Mouse (Mus musculus) forebrain, embryonic 13.5 days (tissue): ENCODE results near the gene Gsta2. TPM values are rescaled to one million over a fixed set of nuclear protein-coding genes. Genes with fewer than 3 reads are reported as not detected.
"Not testable (repeated sequence)": the region's sequence is repeated elsewhere in the genome, so short reads cannot be mapped to it uniquely, and the experiment has no call there.

Experiments
- ATAC-seq: fragments of 200-750 bp; cut with Nextera tagmentation; 2 replicates; pipeline ENCODE4 v1.8.0; 2017
- H3K27ac ChIP-seq: fragments of 300-500 bp; sonication (generic); 2 replicates; pipeline ENCODE4 v1.5.1; 2015; ENCODE audit warnings: inconsistent platforms, mild to moderate bottlenecking, moderate library complexity
- H3K27me3 ChIP-seq: fragments of 300-500 bp; sonication (generic); 2 replicates; pipeline ENCODE4 v1.6.1; 2015; ENCODE audit warnings: mild to moderate bottlenecking, inconsistent platforms
- H3K36me3 ChIP-seq: fragments of 300-500 bp; sonication (generic); 2 replicates; pipeline ENCODE4 v1.6.1; 2015; ENCODE audit warnings: mild to moderate bottlenecking, inconsistent platforms; ENCODE audit not compliant: poor library complexity, severe bottlenecking
- H3K4me1 ChIP-seq: fragments of 300-500 bp; sonication (generic); 2 replicates; pipeline ENCODE4 v1.6.1; 2015; ENCODE audit warnings: inconsistent platforms
- H3K4me2 ChIP-seq: fragments of 300-500 bp; sonication (generic); 2 replicates; pipeline ENCODE4 v1.6.1; 2015; ENCODE audit warnings: inconsistent platforms, mild to moderate bottlenecking, moderate library complexity
- H3K4me3 ChIP-seq: fragments of 300-500 bp; sonication (generic); 2 replicates; pipeline ENCODE4 v1.5.1; 2015; ENCODE audit warnings: mild to moderate bottlenecking, inconsistent platforms
- H3K9ac ChIP-seq: fragments of 300-500 bp; sonication (generic); 2 replicates; pipeline ENCODE4 v1.6.1; 2015; ENCODE audit warnings: mild to moderate bottlenecking, inconsistent platforms
- H3K9me3 ChIP-seq: fragments of 300-500 bp; sonication (generic); replicated peaks from 2 replicates; pipeline ENCODE4 v1.6.1; 2016; ENCODE audit warnings: inconsistent platforms
- WGBS: fragments of 180-500 bp; shearing (Covaris S2); methylation state at CpG from one replicate; pipeline ENCODE4 v1.1.7; 2015; 5-methylcytosine and 5-hydroxymethylcytosine counted together
- polyA plus RNA-seq: library from polyadenylated mRNA; unstranded; fragments of >200 nt; fragmentation: Nextera tagmentation; extraction: Ambion mirVana; gene quantifications from 2 replicates; pipeline ENCODE4 v1.2.1, GENCODE M21; 2015

Gsta2 gene
- polyA plus RNA-seq, 1 experiment from 2014 or later, result not detected

GRCm38 (mm10) chr9:78289723-78290122 lies 65.9 kb downstream of the Gsta2 start, which contains the start of gene Gm10639:
Gene Gm10639 (plus strand): TSS chr9:78289923.
- not testable (repeated sequence) for H3K4me3 ChIP-seq, H3K27me3 ChIP-seq, H3K4me1 ChIP-seq, H3K9ac ChIP-seq, ATAC-seq, H3K36me3 ChIP-seq, H3K27ac ChIP-seq, H3K4me2 ChIP-seq, H3K9me3 ChIP-seq
- WGBS, result 88% methylated on average over 3 of the region's 3 CpGs

DNA sequence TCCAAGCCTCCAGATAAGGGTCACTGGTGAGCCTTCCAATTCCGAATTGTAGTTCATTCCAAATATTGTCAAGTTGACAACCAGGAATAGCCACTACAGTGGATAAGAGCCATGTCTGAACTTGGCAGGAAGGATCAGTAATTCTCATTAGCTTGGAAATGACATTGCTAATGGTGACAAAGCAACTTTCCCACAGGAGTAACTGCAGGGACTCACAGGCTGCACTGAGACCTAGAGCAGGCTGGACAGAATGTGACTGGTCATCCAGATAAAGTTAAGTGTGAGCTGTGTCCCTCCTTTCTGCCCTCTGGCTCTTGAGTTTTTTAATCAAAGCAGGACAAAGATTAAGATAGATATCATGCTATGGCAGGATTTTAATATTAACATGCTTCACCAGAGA lies 66.5 kb downstream of the Gsta2 start:
- H3K4me1 ChIP-seq, H3K9me3 ChIP-seq, H3K4me3 ChIP-seq, H3K9ac ChIP-seq, H3K4me2 ChIP-seq, H3K36me3 ChIP-seq, H3K27ac ChIP-seq, H3K27me3 ChIP-seq, ATAC-seq: not testable (repeated sequence)
- 67% methylated on average over 1 of the region's 1 CpGs for WGBS

- H3K9ac ChIP-seq, H3K27me3 ChIP-seq, H3K4me3 ChIP-seq, H3K4me1 ChIP-seq, ATAC-seq, H3K27ac ChIP-seq, H3K9me3 ChIP-seq, H3K36me3 ChIP-seq, H3K4me2 ChIP-seq: not testable (repeated sequence)
- WGBS, result 77% methylated on average over 4 of the region's 4 CpGs
Observed at GRCm38 (mm10) chr9:78282002-78282711, 73.4 kb downstream of the Gsta2 start.

Other genes with a start within 250 kb of the Gsta2 start
- 32.4 and 36.3 TPM in 2 replicates for gene Fbxo9, start 246.7 kb downstream of the Gsta2 start, polyA plus RNA-seq
- gene Ick, start 246.6 kb downstream of the Gsta2 start, polyA plus RNA-seq, result 34.3 and 34.6 TPM in 2 replicates
- 19.9 and 28.5 TPM in 2 replicates for gene Gsta4, start 173.0 kb downstream of the Gsta2 start, polyA plus RNA-seq
- gene Gsta1, start 125.1 kb downstream of the Gsta2 start, polyA plus RNA-seq, result not detected in 2 replicates
- gene Gm3776, start 98.7 kb downstream of the Gsta2 start, polyA plus RNA-seq, result not detected in 2 replicates
- gene Gm10639, start 65.9 kb downstream of the Gsta2 start, polyA plus RNA-seq, result not detected in 2 replicates
- gene Omt2a, start 41.0 kb downstream of the Gsta2 start, polyA plus RNA-seq, result not detected in 2 replicates
- gene Omt2b, start 28.2 kb downstream of the Gsta2 start, polyA plus RNA-seq, result not detected in 2 replicates
- 1.1 and 1.2 TPM in 2 replicates for gene Dppa5a, start 12.4 kb upstream of the Gsta2 start, polyA plus RNA-seq
- gene Ooep, start 22.9 kb upstream of the Gsta2 start, polyA plus RNA-seq, result 6.1 and 6.3 TPM in 2 replicates
- 0.15 and 0.19 TPM in 2 replicates for gene Ddx43, start 40.0 kb upstream of the Gsta2 start, polyA plus RNA-seq
- 0.47 and 0.62 TPM in 2 replicates for gene Cgas, start 87.4 kb upstream of the Gsta2 start, polyA plus RNA-seq
- gene Mto1, start 92.4 kb upstream of the Gsta2 start, polyA plus RNA-seq, result 24.9 and 26.1 TPM in 2 replicates
- gene Gm17324, start 93.0 kb upstream of the Gsta2 start, polyA plus RNA-seq, result 0.65 and 0.97 TPM in 2 replicates
- gene Eef1a1, start 133.4 kb upstream of the Gsta2 start, polyA plus RNA-seq, result 4,108 and 4,123 TPM in 2 replicates
- 15.3 and 15.8 TPM in 2 replicates for gene Slc17a5, start 232.3 kb upstream of the Gsta2 start, polyA plus RNA-seq